Mouse (Mus musculus) megakaryocyte, embryonic 14.5 days (primary cell): ENCODE results near the gene Shbg.

ENCODE experiments used
- FLI1 ChIP-seq: IDR thresholded peaks from 2 replicates; pipeline ENCODE4 v1.6.1; 2012; ENCODE audit warnings: low read length, inconsistent platforms, mixed read lengths
- GATA1 ChIP-seq: IDR thresholded peaks from 3 replicates; pipeline ENCODE4 v1.6.1; 2012; ENCODE audit warnings: mixed read lengths, low read length, inconsistent platforms, borderline replicate concordance

DNA sequence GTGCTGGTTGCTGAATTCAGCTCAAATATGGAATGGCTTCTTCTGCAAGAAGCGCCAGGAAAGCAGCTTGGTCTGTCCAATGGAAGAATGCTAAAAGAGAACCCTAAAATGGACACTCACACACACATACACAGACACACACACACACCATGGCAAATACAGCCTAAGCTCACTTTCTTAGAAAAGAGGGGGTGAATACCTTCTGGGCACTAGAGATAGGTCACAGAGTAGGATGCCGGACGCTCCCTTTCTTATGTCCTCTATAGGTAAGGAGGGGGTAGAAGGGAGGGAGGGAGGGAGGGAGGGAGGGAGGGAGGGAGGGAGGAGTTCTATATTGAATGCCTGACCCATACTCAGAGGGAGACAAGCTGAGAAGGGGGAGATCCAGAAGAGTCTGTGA is 9.2 kb downstream of the Shbg start:
- TF ChIP-seq GATA1 (no peak), FLI1 (no peak)
